Mouse (Mus musculus) bone marrow, adult 2 months (tissue): Measurements from ENCODE around the gene Prorsd1.

Source experiments
- CTCF ChIP-seq: fragments of 200-500 bp; IDR thresholded peaks from 2 replicates; pipeline ENCODE4 v1.5.1; 2011; ENCODE audit warnings: low read length, control low read depth; ENCODE audit not compliant: control insufficient read depth, insufficient read depth
- POLR2A ChIP-seq: fragments of 200-500 bp; IDR thresholded peaks from 2 replicates; pipeline ENCODE4 v1.6.1; 2011; ENCODE audit warnings: low read depth, mild to moderate bottlenecking, control low read depth, low read length, borderline replicate concordance; ENCODE audit not compliant: control insufficient read depth

DNA sequence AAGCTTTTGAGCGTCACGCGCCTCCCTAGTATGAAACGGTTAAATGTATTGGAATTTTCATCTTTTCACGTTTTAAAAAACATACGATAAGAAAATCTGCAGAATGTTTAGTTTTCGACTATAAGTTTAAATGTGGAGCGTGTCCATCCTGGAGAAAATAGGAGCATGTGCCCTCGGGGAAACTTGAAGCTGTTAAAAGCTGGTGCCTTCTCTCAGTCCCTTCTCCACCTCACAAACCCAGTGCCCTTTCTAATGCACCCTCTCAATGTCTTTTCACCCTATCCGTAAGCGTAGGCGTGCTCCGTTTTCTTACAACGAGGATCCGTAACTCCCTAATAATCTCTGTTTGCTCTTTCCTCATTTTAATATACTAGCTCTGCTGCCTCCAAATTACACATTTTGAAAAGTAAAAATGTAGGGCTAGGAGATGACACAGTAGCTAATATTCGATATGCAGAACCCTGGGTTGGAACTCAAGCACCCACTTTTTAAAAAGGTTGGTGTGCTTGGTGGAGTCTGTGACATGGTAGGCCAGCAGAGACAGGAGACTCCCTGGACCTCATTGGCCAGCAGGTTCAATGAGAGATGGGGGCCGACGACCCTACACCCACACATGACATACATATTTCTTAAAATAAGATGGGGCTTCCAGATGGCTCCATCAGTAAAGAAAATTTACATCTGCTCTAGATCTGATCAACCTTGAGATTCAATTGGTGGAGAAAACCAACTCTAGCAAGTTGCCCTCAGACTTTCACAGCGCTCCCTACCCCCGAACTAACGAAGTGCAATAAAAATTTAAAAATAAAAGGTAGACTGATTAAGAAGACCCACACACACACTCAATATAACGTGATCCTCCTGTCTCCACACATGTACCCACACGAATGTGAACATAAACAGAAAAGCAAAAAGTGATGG, 33.9 kb upstream of the Prorsd1 start:
- TF ChIP-seq CTCF (no peak), POLR2A (no peak)
